Mouse (Mus musculus) forebrain, postnatal 0 days (tissue): ENCODE results near the gene Sod1. TPM values are rescaled to one million over a fixed set of nuclear protein-coding genes. Genes with fewer than 3 reads are reported as not detected.
"Not testable (repeated sequence)": the region's sequence is repeated elsewhere in the genome, so short reads cannot be mapped to it uniquely, and the experiment has no call there.

ENCODE experiments used
- ATAC-seq: fragments of 200-750 bp; cut with Nextera tagmentation; 2 replicates; pipeline ENCODE4 v1.8.0; 2017; ENCODE audit warnings: mild to moderate bottlenecking, moderate library complexity
- DNase-seq: peaks from one replicate; pipeline ENCODE4 v3.0.0-alpha.2; 2015
- H3K27ac ChIP-seq: fragments of 300-500 bp; sonication (generic); 2 replicates; pipeline ENCODE4 v1.5.1; 2014; ENCODE audit warnings: low read depth, mild to moderate bottlenecking, antibody characterized with exemption, low read length, moderate library complexity, mixed read lengths
- H3K27me3 ChIP-seq: fragments of 300-500 bp; sonication (generic); 2 replicates; pipeline ENCODE4 v1.6.1; 2014; ENCODE audit warnings: mild to moderate bottlenecking, low read length, mixed read lengths; ENCODE audit not compliant: insufficient read depth
- H3K36me3 ChIP-seq: fragments of 300-500 bp; sonication (generic); 2 replicates; pipeline ENCODE4 v1.6.1; 2014; ENCODE audit warnings: mild to moderate bottlenecking, moderate library complexity; ENCODE audit not compliant: insufficient read depth
- H3K4me1 ChIP-seq: fragments of 300-500 bp; sonication (generic); 2 replicates; pipeline ENCODE4 v1.6.1; 2014; ENCODE audit warnings: antibody characterized with exemption; ENCODE audit not compliant: insufficient read depth
- H3K4me2 ChIP-seq: fragments of 300-500 bp; sonication (generic); 2 replicates; pipeline ENCODE4 v1.6.1; 2014; ENCODE audit warnings: low read depth, mild to moderate bottlenecking, moderate library complexity
- H3K4me3 ChIP-seq: fragments of 300-500 bp; sonication (generic); 2 replicates; pipeline ENCODE4 v1.5.1; 2014; ENCODE audit warnings: low read depth, low read length, mixed read lengths
- H3K9ac ChIP-seq: fragments of 300-500 bp; sonication (generic); 2 replicates; pipeline ENCODE4 v1.6.1; 2014; ENCODE audit warnings: mild to moderate bottlenecking
- H3K9me3 ChIP-seq: fragments of 300-500 bp; sonication (generic); 2 replicates; pipeline ENCODE4 v1.6.1; 2016; ENCODE audit warnings: low read length
- CTCF ChIP-seq: sonication (generic); IDR thresholded peaks from 2 replicates; pipeline ENCODE4 v1.5.1; 2016; ENCODE audit warnings: antibody characterized with exemption, control low read depth, low read depth
- WGBS: fragments of 180-500 bp; shearing (Covaris S2); extraction: QIAGEN DNeasy Blood & Tissue Kit; methylation state at CpG from one replicate; pipeline ENCODE4 v1.1.7; 2014; 5-methylcytosine and 5-hydroxymethylcytosine counted together
- polyA plus RNA-seq: library from polyadenylated mRNA; unstranded; fragments of >200 nt; fragmentation: Nextera tagmentation; extraction: Ambion mirVana; gene quantifications from 2 replicates; pipeline ENCODE4 v1.2.1, GENCODE M21; 2015
- total RNA-seq: library from RNA; depleted of rRNA; stranded (reverse); fragments of >200 nt; gene quantifications from 2 replicates; pipeline ENCODE4 v1.2.3, GENCODE M21; 2014

The Sod1 gene
- total and polyA plus RNA-seq, 2 experiments from 2014 or later, result 223 to 1,167 TPM

- DNase-seq, result no peak
- no peaks in the 10 kb centered on the region for H3K9me3 ChIP-seq
- no peak overlapping the region for H3K27ac ChIP-seq
- H3K36me3 ChIP-seq, result no peaks in the 10 kb centered on the region
- H3K9ac ChIP-seq, result no peak overlapping the region
- WGBS, result 87% methylated on average over 10 of the region's 10 CpGs
- no peak for ATAC-seq
- no peak overlapping the region for H3K4me3 ChIP-seq
- no peaks in the 10 kb centered on the region for H3K4me1 ChIP-seq
- no peak for TF ChIP-seq CTCF
- no peak overlapping the region for H3K4me2 ChIP-seq
- no peaks in the 10 kb centered on the region for H3K27me3 ChIP-seq
Measured at GRCm38 (mm10) chr16:90210717-90211116, 9.8 kb upstream of the Sod1 start.

- TF ChIP-seq CTCF, result no peak
- H3K9ac ChIP-seq, result no peak overlapping the region
- no peaks in the 10 kb centered on the region for H3K27me3 ChIP-seq
- H3K36me3 ChIP-seq, result no peaks in the 10 kb centered on the region
- no peaks in the 10 kb centered on the region for H3K9me3 ChIP-seq
- ATAC-seq (no peak), DNase-seq (no peak)
- H3K27ac ChIP-seq, result no peak overlapping the region
- no peaks in the 10 kb centered on the region for H3K4me1 ChIP-seq
- WGBS, result 90% methylated on average over 8 of the region's 8 CpGs
- no peak overlapping the region for H3K4me2 ChIP-seq
- no peak overlapping the region for H3K4me3 ChIP-seq
Measured at GRCm38 (mm10) chr16:90211767-90212166, 8.8 kb upstream of the Sod1 start.

- Histone ChIP-seq H3K4me2 (no peak overlapping the region), H3K27ac (no peak overlapping the region), H3K9me3 (no peaks in the 10 kb centered on the region), H3K36me3 (no peaks in the 10 kb centered on the region), H3K9ac (no peak overlapping the region), H3K4me3 (no peak overlapping the region), H3K4me1 (no peaks in the 10 kb centered on the region), H3K27me3 (no peaks in the 10 kb centered on the region)
- TF ChIP-seq CTCF, result no peak
- DNase-seq (no peak), ATAC-seq (no peak)
- 79% methylated on average over 12 of the region's 12 CpGs for WGBS
Measured at GRCm38 (mm10) chr16:90213477-90214339, 6.8 kb upstream of the Sod1 start.

- Histone ChIP-seq H3K27me3 (no peaks in the 10 kb centered on the region), H3K36me3 (no peaks in the 10 kb centered on the region), H3K9me3 (no peaks in the 10 kb centered on the region), H3K27ac (no peak overlapping the region), H3K4me1 (no peaks in the 10 kb centered on the region), H3K4me2 (no peak overlapping the region), H3K9ac (no peak overlapping the region), H3K4me3 (no peak overlapping the region)
- ATAC-seq (no peak), DNase-seq (no peak)
- TF ChIP-seq CTCF, result no peak
- WGBS, result 89% methylated on average over 11 of the region's 11 CpGs
Measured at GRCm38 (mm10) chr16:90214731-90215565, 5.6 kb upstream of the Sod1 start.

- H3K9me3 ChIP-seq, H3K27ac ChIP-seq, H3K4me2 ChIP-seq, ATAC-seq, H3K27me3 ChIP-seq, H3K36me3 ChIP-seq, H3K9ac ChIP-seq, DNase-seq, H3K4me1 ChIP-seq, H3K4me3 ChIP-seq: not testable (repeated sequence)
- 88% methylated on average over 5 of the region's 5 CpGs for WGBS
Measured at GRCm38 (mm10) chr16:90215879-90216278, 4.7 kb upstream of the Sod1 start.

- Histone ChIP-seq H3K27me3 (no peaks in the 10 kb centered on the region), H3K9me3 (no peaks in the 10 kb centered on the region), H3K27ac (no peak overlapping the region), H3K9ac (no peak overlapping the region), H3K36me3 (no peaks in the 10 kb centered on the region), H3K4me2 (no peak overlapping the region), H3K4me3 (no peak overlapping the region), H3K4me1 (no peaks in the 10 kb centered on the region)
- 91% methylated on average over 2 of the region's 2 CpGs for WGBS
- no peak for DNase-seq
- no peak for ATAC-seq
- TF ChIP-seq CTCF, result no peak
Measured at GRCm38 (mm10) chr16:90216414-90216813, 4.1 kb upstream of the Sod1 start.

GRCm38 (mm10) chr16:90217356-90217755, 3.2 kb upstream of the Sod1 start:
- no peaks in the 10 kb centered on the region for H3K36me3 ChIP-seq
- no peak overlapping the region for H3K4me2 ChIP-seq
- peaks cover 2% of the 10 kb centered on the region for H3K4me1 ChIP-seq
- no peak overlapping the region for H3K27ac ChIP-seq
- H3K9ac ChIP-seq, result no peak overlapping the region
- no peak overlapping the region for H3K4me3 ChIP-seq
- H3K9me3 ChIP-seq, result no peaks in the 10 kb centered on the region
- DNase-seq (no peak), ATAC-seq (no peak)
- no peaks in the 10 kb centered on the region for H3K27me3 ChIP-seq
- TF ChIP-seq CTCF, result no peak
- 6% methylated on average over 3 of the region's 3 CpGs for WGBS
